ENCODE assay signal across 11 mouse cellular contexts in the genomic region with DNA sequence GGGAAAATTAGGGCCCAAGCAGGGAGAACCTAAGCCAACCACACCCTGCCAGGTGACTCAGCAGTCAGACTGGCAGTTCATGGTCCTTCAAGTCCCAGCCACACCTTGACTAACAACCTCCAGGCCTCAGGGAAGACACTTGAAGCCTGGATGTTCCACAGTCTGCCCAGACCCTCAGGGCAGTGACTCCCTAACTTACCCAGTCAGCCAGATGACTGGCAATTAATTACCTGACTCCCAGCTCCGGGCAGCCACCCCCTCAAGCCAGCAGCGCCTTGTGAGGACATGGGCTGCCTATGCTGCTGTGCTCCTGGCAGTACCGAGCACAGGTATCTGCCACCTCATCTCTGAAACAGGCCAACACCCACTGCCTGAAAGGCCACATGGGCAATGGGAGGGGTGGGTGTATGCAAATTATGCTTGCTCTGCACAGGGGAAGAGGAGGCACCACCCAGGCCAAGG. TPM values are rescaled to one million over a fixed set of nuclear protein-coding genes. Genes with fewer than 3 reads are reported as not detected.
DNase-seq lines count a peak whose midpoint lies in the region; ATAC-seq and TF ChIP-seq lines count a peak whose summit lies in the region.
"Had no signal": no experiment of that assay in that cellular context is flagged by ENCODE, and none has a peak within 500 bp of the region (broad histone marks: within the 10 kb centered on the region; RNA-seq: fewer than 3 reads in every experiment).

No protein-coding gene starts in this region.

- no peaks in the 10 kb centered on the region for H3K9me3 ChIP-seq in heart, embryonic 11.5 days (replicated peaks; ENCODE audit: control insufficient read depth, low read length)
- no peaks in the 10 kb centered on the region for H3K9me3 ChIP-seq in heart, embryonic 10.5 days
- H3K9me3 ChIP-seq: lung, embryonic 15.5 days; neural tube, embryonic 13.5 days had no signal

- 0 out of 2 replicates have a peak, but pooled peaks have one; percentile 40 for ATAC-seq in heart, embryonic 11.5 days (replicated peaks; ENCODE audit: insufficient number of reproducible peaks, low FRiP score, low TSS enrichment)

- no peak overlapping the region; the same call in 1 of the 2 replicates for H3K4me2 ChIP-seq in heart, embryonic 11.5 days
- H3K4me2 ChIP-seq: lung, embryonic 15.5 days; neural tube, embryonic 13.5 days had no signal

- H3K4me1 ChIP-seq in heart, embryonic 11.5 days (ENCODE audit: control insufficient read depth, insufficient read depth, low read length), result 0 out of 2 replicates have a peak, but pooled peaks cover 2% of the 10 kb centered on the region
- peaks cover 14% of the 10 kb centered on the region for H3K4me1 ChIP-seq in heart, embryonic 10.5 days
- H3K4me1 ChIP-seq: lung, embryonic 15.5 days; neural tube, embryonic 13.5 days had no signal

- H3K4me3 ChIP-seq in heart, embryonic 11.5 days (ENCODE audit: low read depth, low read length), result no peak overlapping the region
- no peak overlapping the region for H3K4me3 ChIP-seq in heart, embryonic 10.5 days
- H3K4me3 ChIP-seq in left cerebral cortex, adult 2 months, result no peak overlapping the region
- H3K4me3 ChIP-seq: lung, embryonic 15.5 days; neural tube, embryonic 13.5 days had no signal

- H3K27me3 ChIP-seq in heart, embryonic 11.5 days (ENCODE audit: control insufficient read depth, insufficient read depth, low read length), result no peaks in the 10 kb centered on the region
- no peaks in the 10 kb centered on the region for H3K27me3 ChIP-seq in heart, embryonic 10.5 days (ENCODE audit: insufficient read depth, poor library complexity, severe bottlenecking)
- H3K27me3 ChIP-seq: lung, embryonic 15.5 days; neural tube, embryonic 13.5 days had no signal

- TF ChIP-seq CTCF in left cerebral cortex, adult 2 months (IDR thresholded peaks at IDR 0.05), result no peak

- H3K9ac ChIP-seq in heart, embryonic 11.5 days (ENCODE audit: low read depth, low read length), result no peak overlapping the region
- H3K9ac ChIP-seq: lung, embryonic 15.5 days; neural tube, embryonic 13.5 days had no signal

- 77% methylated on average over 3 of the region's 3 CpGs for WGBS in heart, embryonic 11.5 days (ENCODE audit: insufficient replicate concordance)
- WGBS in heart, embryonic 10.5 days, result 84% methylated on average over 3 of the region's 3 CpGs

- peaks cover 3% of the 10 kb centered on the region; the same call in 1 of the 2 replicates for H3K36me3 ChIP-seq in heart, embryonic 11.5 days (ENCODE audit: control insufficient read depth, insufficient read depth, low read length)
- peaks cover 41% of the 10 kb centered on the region for H3K36me3 ChIP-seq in heart, embryonic 10.5 days

- H3K27ac ChIP-seq in heart, embryonic 11.5 days (ENCODE audit: low read depth, low read length), result no peak overlapping the region
- H3K27ac ChIP-seq in heart, embryonic 10.5 days, result no peak overlapping the region
- H3K27ac ChIP-seq in left cerebral cortex, adult 2 months, result no peak overlapping the region
- H3K27ac ChIP-seq: lung, embryonic 15.5 days; neural tube, embryonic 13.5 days had no signal

- DNase-seq in heart, embryonic 10.5 days (ENCODE audit: low spot score), result no peak
- DNase-seq in CD4-positive, CD25-positive, alpha-beta regulatory T cell, adult 2 months (ENCODE audit: low read depth, low spot score), result peak; percentile 80
- peak; percentile 66 for DNase-seq in fat pad, adult 2 months (ENCODE audit: extremely low read depth, low read depth, low spot score)
- DNase-seq in lung, postnatal 36 days, result peak; percentile 53
- no peak for DNase-seq in left cerebral cortex, adult 2 months (ENCODE audit: extremely low spot score in 1 of 2, low spot score in 2 of 2)
- DNase-seq in cerebellum, postnatal 4 days (ENCODE audit: low spot score in 2 of 2), result no peak
- DNase-seq in right cerebral cortex, postnatal 14 days, result no peak
- DNase-seq: heart, postnatal 36 days had no signal

- intact Hi-C loops in left cerebral cortex, adult 2 months (cut with DNase I), result no loop called here

RNA-seq across cellular contexts. Expression of gene Dedd2, which starts 11.2 kb away (rescaled TPM):
- 5.3 and 6.7 TPM in 2 replicates for polyA plus RNA-seq in heart, embryonic 11.5 days (2014; fragmentation: Nextera tagmentation; extraction: Ambion mirVana)
- 6.7 and 8.1 TPM in 2 replicates for polyA plus RNA-seq in heart, embryonic 10.5 days (2016; fragmentation: Nextera tagmentation; extraction: Ambion mirVana)
- total RNA-seq in left cerebral cortex, adult 2 months (2021), result 10 to 100 TPM; 23.9 to 26.3 TPM

RNA-seq across cellular contexts. Expression of gene Zfp526, which starts 12.0 kb away (rescaled TPM):
- 2.3 and 2.7 TPM in 2 replicates for polyA plus RNA-seq in heart, embryonic 11.5 days (2014; fragmentation: Nextera tagmentation; extraction: Ambion mirVana)
- 2.5 and 3.0 TPM in 2 replicates for polyA plus RNA-seq in heart, embryonic 10.5 days (2016; fragmentation: Nextera tagmentation; extraction: Ambion mirVana)
- 10 to 100 TPM; 10.6 to 11.2 TPM for total RNA-seq in left cerebral cortex, adult 2 months (2021)

RNA-seq across cellular contexts. Expression of gene Gsk3a, which starts 28.5 kb away (rescaled TPM):
- polyA plus RNA-seq in heart, embryonic 11.5 days (2014; fragmentation: Nextera tagmentation; extraction: Ambion mirVana), result 10.4 and 11.6 TPM in 2 replicates
- 8.2 and 11.9 TPM in 2 replicates for polyA plus RNA-seq in heart, embryonic 10.5 days (2016; fragmentation: Nextera tagmentation; extraction: Ambion mirVana)
- total RNA-seq in left cerebral cortex, adult 2 months (2021), result 100 to 1,000 TPM; 215 to 220 TPM

RNA-seq across cellular contexts. Expression of gene Pou2f2, which starts 29.7 kb away (rescaled TPM):
- 0.68 and 0.83 TPM in 2 replicates for polyA plus RNA-seq in heart, embryonic 11.5 days (2014; fragmentation: Nextera tagmentation; extraction: Ambion mirVana)
- polyA plus RNA-seq in heart, embryonic 10.5 days (2016; fragmentation: Nextera tagmentation; extraction: Ambion mirVana), result 0.73 and 0.74 TPM in 2 replicates
- total RNA-seq in left cerebral cortex, adult 2 months (2021), result 10 to 100 TPM; 12.5 to 14.0 TPM

RNA-seq across cellular contexts. Expression of gene Erf, which starts 41.4 kb away (rescaled TPM):
- 20.5 and 25.0 TPM in 2 replicates for polyA plus RNA-seq in heart, embryonic 11.5 days (2014; fragmentation: Nextera tagmentation; extraction: Ambion mirVana)
- polyA plus RNA-seq in heart, embryonic 10.5 days (2016; fragmentation: Nextera tagmentation; extraction: Ambion mirVana), result 9.2 and 17.9 TPM in 2 replicates
- 10 to 100 TPM; 61.5 to 68.2 TPM for total RNA-seq in left cerebral cortex, adult 2 months (2021)

Comparison
In these comparisons a context has a peak if more than half of its experiments do, and no peak if none do; other contexts are left out.
1. DNase-seq: peak in CD4-positive, CD25-positive, alpha-beta regulatory T cell, adult 2 months (single experiment), fat pad, adult 2 months (single experiment) and lung, postnatal 36 days (single experiment); none in heart, embryonic 10.5 days (single experiment), left cerebral cortex, adult 2 months (0 of 2), cerebellum, postnatal 4 days (0 of 2) and right cerebral cortex, postnatal 14 days (single experiment).